Mouse (Mus musculus) heart, adult 2 months (tissue): ENCODE results near the gene Spata20. TPM values are rescaled to one million over a fixed set of nuclear protein-coding genes. Genes with fewer than 3 reads are reported as not detected.

Experiments used
- DNase-seq, 2 experiments: peaks; one replicate each; pipeline ENCODE4 v3.0.0; 2021
- H3K27ac ChIP-seq: fragments of 200-600 bp; 2 replicates; pipeline ENCODE4 v1.8.1; 2022
- H3K27me3 ChIP-seq: fragments of 200-500 bp; 2 replicates; pipeline ENCODE4 v1.6.1; 2012; ENCODE audit warnings: mild to moderate bottlenecking, low read length, inconsistent platforms, mixed read lengths; ENCODE audit not compliant: control insufficient read depth, insufficient read depth
- H3K36me3 ChIP-seq: fragments of 200-500 bp; 2 replicates; pipeline ENCODE4 v1.6.1; 2012; ENCODE audit warnings: low read length, inconsistent platforms; ENCODE audit not compliant: control insufficient read depth, insufficient read depth
- H3K4me1 ChIP-seq: fragments of 200-500 bp; 2 replicates; pipeline ENCODE4 v1.6.1; 2011; ENCODE audit warnings: low read length; ENCODE audit not compliant: control insufficient read depth, insufficient read depth
- H3K4me3 ChIP-seq: fragments of 200-600 bp; 2 replicates; pipeline ENCODE4 v1.8.1; 2022
- H3K79me2 ChIP-seq: fragments of 200-500 bp; replicated peaks from 2 replicates; pipeline ENCODE4 v1.6.1; 2012; ENCODE audit warnings: mild to moderate bottlenecking, inconsistent platforms, low read length, moderate library complexity, mixed read lengths; ENCODE audit not compliant: control insufficient read depth, insufficient read depth
- H3K9ac ChIP-seq: fragments of 200-500 bp; 2 replicates; pipeline ENCODE4 v1.6.1; 2012; ENCODE audit warnings: low read depth, mild to moderate bottlenecking, control low read depth, inconsistent platforms, low read length, mixed read lengths
- CTCF ChIP-seq: fragments of 200-600 bp; IDR thresholded peaks from 2 replicates; pipeline ENCODE4 v1.8.1; 2022; ENCODE audit warnings: antibody characterized with exemption, mild to moderate bottlenecking, moderate library complexity
- EP300 ChIP-seq: fragments of 200-500 bp; IDR thresholded peaks from 2 replicates; pipeline ENCODE4 v1.6.1; 2011; ENCODE audit warnings: low read depth, low read length, control low read depth; ENCODE audit not compliant: insufficient read depth
- POLR2A ChIP-seq: fragments of 200-500 bp; IDR thresholded peaks from 2 replicates; pipeline ENCODE4 v1.6.1; 2011; ENCODE audit warnings: mild to moderate bottlenecking, low read depth, low read length, control low read depth; ENCODE audit not compliant: insufficient read depth
- WGBS: fragments of 180-500 bp; shearing (Covaris S2); methylation state at CpG from one replicate; pipeline ENCODE4 v1.1.7; 2018; 5-methylcytosine and 5-hydroxymethylcytosine counted together
- intact Hi-C: fragments of 180-260 bp; cut with DNase I; formaldehyde crosslinking; loops from one replicate; pipeline ENCODE4 v1.15.1; 2025
- polyA plus RNA-seq: library from polyadenylated mRNA; depleted of rRNA; stranded (reverse); fragments of >200 nt; gene quantifications from 2 replicates; pipeline ENCODE4 v1.2.3, GENCODE M21; 2012
- total RNA-seq, 2 experiments: library from RNA; stranded (reverse); gene quantifications; 2 replicates each; pipeline ENCODE4 v1.2.3; 2021

Gene Spata20
- total and polyA plus RNA-seq, 3 experiments: 0.23 to 1.3 (median 0.52) TPM

- intact Hi-C loops: no loop called here
- 7% methylated on average over 15 of the region's 15 CpGs for WGBS
- H3K4me1 ChIP-seq: peaks cover 5% of the 10 kb centered on the region
- H3K4me3 ChIP-seq: peak overlapping the region; percentile 60
- no peaks in the 10 kb centered on the region for H3K79me2 ChIP-seq
- TF ChIP-seq POLR2A: no peak
- TF ChIP-seq EP300: no peak
- no peak for TF ChIP-seq CTCF
- no peak for DNase-seq
- H3K36me3 ChIP-seq: no peaks in the 10 kb centered on the region
- peak overlapping the region; percentile 0; the same call in 1 of the 2 replicates for H3K9ac ChIP-seq
- no peak overlapping the region for H3K27ac ChIP-seq
- peaks cover 3% of the 10 kb centered on the region; the same call in 1 of the 2 replicates for H3K27me3 ChIP-seq
Measured at GRCm38 (mm10) chr11:94472585-94472915, 13.4 kb downstream of the Spata20 start.

- H3K4me3 ChIP-seq: no peak overlapping the region
- WGBS: 26% methylated on average over 17 of the region's 17 CpGs
- no peak overlapping the region for H3K9ac ChIP-seq
- TF ChIP-seq POLR2A (no peak), EP300 (no peak), CTCF (no peak)
- peaks cover 3% of the 10 kb centered on the region; the same call in 1 of the 2 replicates for H3K27me3 ChIP-seq
- H3K27ac ChIP-seq: no peak overlapping the region
- no peaks in the 10 kb centered on the region for H3K79me2 ChIP-seq
- H3K4me1 ChIP-seq: peaks cover 6% of the 10 kb centered on the region
- intact Hi-C loops: no loop called here
- H3K36me3 ChIP-seq: no peaks in the 10 kb centered on the region
- no peak for DNase-seq
Measured at GRCm38 (mm10) chr11:94471740-94472584, 14.0 kb downstream of the Spata20 start.

- no peaks in the 10 kb centered on the region for H3K79me2 ChIP-seq
- 45% methylated on average over 6 of the region's 7 CpGs for WGBS
- no peak overlapping the region for H3K27ac ChIP-seq
- H3K9ac ChIP-seq: no peak overlapping the region
- H3K36me3 ChIP-seq: no peaks in the 10 kb centered on the region
- no peak for DNase-seq
- no peak overlapping the region for H3K4me3 ChIP-seq
- peaks cover 6% of the 10 kb centered on the region for H3K4me1 ChIP-seq
- intact Hi-C loops: no loop called here
- H3K27me3 ChIP-seq: peaks cover 3% of the 10 kb centered on the region; the same call in 1 of the 2 replicates
- TF ChIP-seq EP300 (no peak), POLR2A (no peak), CTCF (no peak)
Measured at GRCm38 (mm10) chr11:94470391-94470790, 15.6 kb downstream of the Spata20 start.

GRCm38 (mm10) chr11:94469136-94470064 is 16.6 kb downstream of the Spata20 start:
- H3K9ac ChIP-seq: no peak overlapping the region
- H3K27ac ChIP-seq: no peak overlapping the region
- TF ChIP-seq CTCF (no peak), EP300 (no peak), POLR2A (no peak)
- intact Hi-C loops: no loop called here
- no peaks in the 10 kb centered on the region for H3K79me2 ChIP-seq
- no peaks in the 10 kb centered on the region for H3K36me3 ChIP-seq
- no peak for DNase-seq
- H3K27me3 ChIP-seq: peaks cover 3% of the 10 kb centered on the region; the same call in 1 of the 2 replicates
- no peak overlapping the region for H3K4me3 ChIP-seq
- peaks cover 6% of the 10 kb centered on the region for H3K4me1 ChIP-seq
- WGBS: 37% methylated on average over 9 of the region's 9 CpGs

- no peak for TF ChIP-seq CTCF
- TF ChIP-seq POLR2A: no peak
- TF ChIP-seq EP300: no peak
- no peak for DNase-seq
- H3K27ac ChIP-seq: no peak overlapping the region
- intact Hi-C loops: no loop called here
- H3K9ac ChIP-seq: no peak overlapping the region
- WGBS: 59% methylated on average over 4 of the region's 4 CpGs
- no peak overlapping the region for H3K4me3 ChIP-seq
- H3K79me2 ChIP-seq: no peaks in the 10 kb centered on the region
- peaks cover 3% of the 10 kb centered on the region; the same call in 1 of the 2 replicates for H3K27me3 ChIP-seq
- H3K4me1 ChIP-seq: peaks cover 6% of the 10 kb centered on the region
- H3K36me3 ChIP-seq: no peaks in the 10 kb centered on the region
Measured at GRCm38 (mm10) chr11:94468582-94469064, 17.4 kb downstream of the Spata20 start.
